Mouse (Mus musculus): ENCODE measurements around the gene Capg.

The Capg gene

GRCm38 (mm10) chr6:72570644-72571397, 26.6 kb downstream of the Capg start:
- no peak for DNase-seq (ENCODE audit: low read depth, low spot score)

- DNase-seq (ENCODE audit: low read depth, low spot score): no peak
Measured at GRCm38 (mm10) chr6:72571826-72572225, 27.6 kb downstream of the Capg start.

GRCm38 (mm10) chr6:72576041-72576440, 31.9 kb downstream of the Capg start:
- DNase-seq (ENCODE audit: low read depth, low spot score): no peak

- no peak for DNase-seq (ENCODE audit: low read depth, low spot score)
Measured at GRCm38 (mm10) chr6:72581625-72582382, 37.6 kb downstream of the Capg start.

GRCm38 (mm10) chr6:72583211-72583839, 39.1 kb downstream of the Capg start:
- no peak for DNase-seq (ENCODE audit: low read depth, low spot score)

GRCm38 (mm10) chr6:72584154-72584553, 40.0 kb downstream of the Capg start:
- no peak for DNase-seq (ENCODE audit: low read depth, low spot score)

GRCm38 (mm10) chr6:72586701-72587100, 42.5 kb downstream of the Capg start:
- DNase-seq (ENCODE audit: low read depth, low spot score): no peak

- DNase-seq (ENCODE audit: low read depth, low spot score): no peak
Measured at GRCm38 (mm10) chr6:72588307-72588706, 44.1 kb downstream of the Capg start.

- no peak for DNase-seq (ENCODE audit: low read depth, low spot score)
Measured at GRCm38 (mm10) chr6:72590111-72590510, 45.9 kb downstream of the Capg start.

GRCm38 (mm10) chr6:72593011-72593803, 49.0 kb downstream of the Capg start:
- DNase-seq (ENCODE audit: low read depth, low spot score): no peak

GRCm38 (mm10) chr6:72593914-72594313, 49.7 kb downstream of the Capg start:
- DNase-seq (ENCODE audit: low read depth, low spot score): no peak

- DNase-seq (ENCODE audit: low read depth, low spot score): no peak
Measured at GRCm38 (mm10) chr6:72597083-72597874, 53.1 kb downstream of the Capg start.

- peak; percentile 75 for DNase-seq (ENCODE audit: low read depth, low spot score)
Measured at GRCm38 (mm10) chr6:72597956-72598753, 54.0 kb downstream of the Capg start, which contains the start of the genes Elmod3 and Retsat. Gene Elmod3, minus strand, starts transcription at chr6:72598413. Gene Retsat, plus strand, starts transcription at chr6:72598475.

GRCm38 (mm10) chr6:72598791-72599557, 54.8 kb downstream of the Capg start:
- no peak for DNase-seq (ENCODE audit: low read depth, low spot score)

GRCm38 (mm10) chr6:72600216-72600615, 56.0 kb downstream of the Capg start:
- DNase-seq (ENCODE audit: low read depth, low spot score): no peak

- DNase-seq (ENCODE audit: low read depth, low spot score): no peak
Measured at GRCm38 (mm10) chr6:72600771-72601170, 56.6 kb downstream of the Capg start.

GRCm38 (mm10) chr6:72601732-72602131, 57.5 kb downstream of the Capg start:
- no peak for DNase-seq (ENCODE audit: low read depth, low spot score)

GRCm38 (mm10) chr6:72604066-72604465, 59.9 kb downstream of the Capg start:
- no peak for DNase-seq (ENCODE audit: low read depth, low spot score)

GRCm38 (mm10) chr6:72607060-72607459, 62.9 kb downstream of the Capg start:
- no peak for DNase-seq (ENCODE audit: low read depth, low spot score)

Measured in c-Kit-negative CD71-positive TER-119-positive erythroid progenitor cells, embryonic 14.5 days (primary cell).